Mouse (Mus musculus): ENCODE data around the gene Ptpn5. TPM values are rescaled to one million over a fixed set of nuclear protein-coding genes. Genes with fewer than 3 reads are reported as not detected.

Ptpn5 gene
- not detected for polyA plus RNA-seq (2017; shearing (Covaris generic))

GRCm38 (mm10) chr7:47133331-47133730 lies at the start of gene Ptpn5:
Ptpn5 (minus strand) TSS chr7:47133684.

GRCm38 (mm10) chr7:47050366-47050765 lies 83.1 kb downstream of the Ptpn5 start, which contains the start of gene Tmem86a:
Tmem86a (plus strand) TSS chr7:47050601.

Other genes starting within 250 kb of the Ptpn5 start
- gene Tsg101, start 213.7 kb downstream of the Ptpn5 start, polyA plus RNA-seq (2017; shearing (Covaris generic)) = 96.4 TPM
- gene Uevld, start 175.2 kb downstream of the Ptpn5 start, polyA plus RNA-seq (2017; shearing (Covaris generic)) = 6.1 TPM
- gene Gm9999, start 150.1 kb downstream of the Ptpn5 start, polyA plus RNA-seq (2017; shearing (Covaris generic)) = not detected
- gene Spty2d1, start 125.3 kb downstream of the Ptpn5 start, polyA plus RNA-seq (2017; shearing (Covaris generic)) = 74.5 TPM
- gene Tmem86a, start 83.1 kb downstream of the Ptpn5 start, polyA plus RNA-seq (2017; shearing (Covaris generic)) = 6.7 TPM
- not detected for gene Mrgpra6, start 71.2 kb upstream of the Ptpn5 start, polyA plus RNA-seq (2017; shearing (Covaris generic))
- gene Mrgpra9, start 119.2 kb upstream of the Ptpn5 start, polyA plus RNA-seq (2017; shearing (Covaris generic)) = not detected
- gene Mrgpra1, start 220.6 kb upstream of the Ptpn5 start, polyA plus RNA-seq (2017; shearing (Covaris generic)) = not detected

All from naive thymus-derived CD4-positive, alpha-beta T cell, adult 5 months (primary cell).